Mouse (Mus musculus) c-Kit-positive CD71-negative TER-119-negative erythroid progenitor cells, embryonic 14.5 days (primary cell): ENCODE results near the gene Snrpa.
A peak's percentile ranks its signal among the peaks of the same experiment; 100 is the strongest.

ENCODE experiments used
- DNase-seq: peaks from one replicate; pipeline ENCODE4 v3.0.0-alpha.2; 2013; ENCODE audit warnings: low read depth

Gene Snrpa

DNA sequence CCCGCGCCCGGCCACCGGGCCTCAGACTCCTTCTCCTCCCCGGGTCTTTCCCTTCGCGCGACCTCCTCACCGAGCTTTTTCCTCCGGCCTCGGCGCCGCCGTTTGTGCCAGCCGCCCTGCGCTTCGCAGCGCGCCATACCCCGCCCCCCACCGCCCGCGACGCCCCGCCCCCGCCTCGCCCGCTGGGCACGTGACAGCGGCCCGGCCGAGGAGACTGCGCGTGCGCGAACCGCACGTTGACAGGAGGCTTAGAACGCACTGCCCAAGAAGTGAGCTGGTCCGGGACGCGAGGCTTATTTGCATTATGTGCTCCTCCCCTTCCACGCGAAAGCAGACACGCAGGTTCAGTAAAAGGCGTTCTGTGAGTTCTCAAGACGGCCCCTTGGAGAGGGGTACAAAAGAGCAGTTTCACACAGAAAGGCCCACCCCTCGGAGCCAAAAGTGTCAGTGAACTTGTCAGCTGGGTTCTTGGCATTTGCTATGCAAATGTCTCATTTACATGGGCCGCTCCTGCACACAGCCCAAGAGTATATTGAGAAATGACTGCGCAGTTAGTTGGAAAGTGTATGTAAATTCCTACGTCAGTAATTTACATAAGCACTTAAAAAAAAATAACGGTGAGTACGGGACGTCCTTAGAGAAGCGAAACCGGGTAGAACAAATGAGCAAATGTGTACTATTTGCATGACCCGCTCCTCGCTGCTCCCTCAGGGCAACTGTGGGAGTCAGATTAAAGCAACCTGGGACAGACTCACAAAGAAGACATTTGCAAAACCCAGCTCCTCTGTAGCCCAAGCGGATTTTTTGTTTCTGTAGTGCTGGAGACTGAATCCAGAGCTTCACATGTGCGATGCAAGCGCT is 29.2 kb downstream of the Snrpa start, which contains the start of gene Egln2:
Gene Egln2 (minus strand): TSS at position 189 of the 861 bp plus-strand sequence.
- peak; percentile 88 for DNase-seq

DNA sequence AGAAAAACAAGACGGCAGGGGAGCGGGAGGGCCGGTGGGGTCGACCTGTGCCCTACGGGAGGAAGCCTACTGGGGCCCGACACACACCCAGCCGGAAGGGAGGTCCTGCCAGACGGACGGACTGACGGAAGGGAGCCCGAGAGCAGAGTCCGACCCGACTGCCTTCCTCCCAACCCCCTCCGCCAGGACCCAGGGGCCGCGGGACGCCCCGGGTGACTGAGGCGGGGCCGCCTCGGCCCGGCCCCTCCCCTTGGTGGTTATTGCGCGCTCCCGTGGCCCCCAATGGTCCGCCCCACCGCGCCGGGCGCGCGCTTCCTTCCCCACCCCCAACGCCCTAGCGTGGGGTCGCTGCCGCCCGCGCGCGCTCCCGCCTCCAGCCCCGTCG is 29.9 kb downstream of the Snrpa start:
- peak; percentile 58 for DNase-seq

DNA sequence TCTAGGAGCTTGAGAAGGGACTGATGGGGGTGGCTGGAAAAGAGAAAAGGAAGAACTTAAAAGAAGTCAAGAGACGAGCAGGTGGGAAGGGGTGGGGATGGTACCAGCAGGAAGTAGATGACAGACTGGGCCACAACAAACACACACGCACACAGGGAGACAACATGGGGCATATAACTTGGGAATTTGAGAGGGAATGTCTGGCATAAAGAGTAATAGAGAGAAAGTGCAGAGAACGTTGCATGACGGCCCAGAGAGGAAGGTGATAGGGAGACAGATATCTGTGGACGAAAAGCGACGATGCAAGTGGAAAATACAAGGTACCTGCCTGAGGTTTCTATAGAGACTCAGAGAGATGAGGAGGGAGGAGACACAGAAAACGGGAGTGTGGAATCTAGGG is 30.4 kb downstream of the Snrpa start:
- DNase-seq, result no peak

DNA sequence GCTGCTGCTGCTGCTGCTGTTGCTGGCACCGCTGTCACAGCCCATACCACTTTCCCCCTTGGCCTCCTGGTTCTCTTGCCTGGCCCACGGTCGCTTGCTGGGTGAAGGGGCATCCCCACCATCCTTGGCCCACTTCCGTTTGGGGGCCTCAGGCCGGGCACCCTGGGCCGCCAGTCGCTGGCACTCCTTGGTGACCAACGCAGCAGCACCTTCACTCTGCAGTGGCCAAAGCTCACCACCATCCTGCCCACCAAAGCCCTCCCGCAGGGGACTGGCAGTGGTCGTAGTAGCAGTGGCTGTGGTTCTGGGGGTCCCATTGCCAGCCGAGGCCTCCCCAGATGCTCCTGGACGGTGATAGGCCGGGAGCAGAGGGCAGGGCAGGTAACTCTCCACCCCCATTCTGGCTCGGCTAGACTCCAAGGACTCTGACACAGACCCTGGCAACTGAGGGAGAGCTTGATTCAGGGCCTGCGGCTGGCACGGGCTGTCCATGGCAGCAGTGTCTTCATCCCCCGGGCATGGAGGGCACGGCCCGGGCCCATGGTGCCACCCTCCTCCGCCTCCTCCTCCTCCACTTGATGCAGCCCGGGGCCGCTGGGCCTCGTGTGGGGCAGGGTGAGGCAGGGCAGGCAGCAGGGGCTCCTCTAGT is 30.9 kb downstream of the Snrpa start:
- no peak for DNase-seq

DNA sequence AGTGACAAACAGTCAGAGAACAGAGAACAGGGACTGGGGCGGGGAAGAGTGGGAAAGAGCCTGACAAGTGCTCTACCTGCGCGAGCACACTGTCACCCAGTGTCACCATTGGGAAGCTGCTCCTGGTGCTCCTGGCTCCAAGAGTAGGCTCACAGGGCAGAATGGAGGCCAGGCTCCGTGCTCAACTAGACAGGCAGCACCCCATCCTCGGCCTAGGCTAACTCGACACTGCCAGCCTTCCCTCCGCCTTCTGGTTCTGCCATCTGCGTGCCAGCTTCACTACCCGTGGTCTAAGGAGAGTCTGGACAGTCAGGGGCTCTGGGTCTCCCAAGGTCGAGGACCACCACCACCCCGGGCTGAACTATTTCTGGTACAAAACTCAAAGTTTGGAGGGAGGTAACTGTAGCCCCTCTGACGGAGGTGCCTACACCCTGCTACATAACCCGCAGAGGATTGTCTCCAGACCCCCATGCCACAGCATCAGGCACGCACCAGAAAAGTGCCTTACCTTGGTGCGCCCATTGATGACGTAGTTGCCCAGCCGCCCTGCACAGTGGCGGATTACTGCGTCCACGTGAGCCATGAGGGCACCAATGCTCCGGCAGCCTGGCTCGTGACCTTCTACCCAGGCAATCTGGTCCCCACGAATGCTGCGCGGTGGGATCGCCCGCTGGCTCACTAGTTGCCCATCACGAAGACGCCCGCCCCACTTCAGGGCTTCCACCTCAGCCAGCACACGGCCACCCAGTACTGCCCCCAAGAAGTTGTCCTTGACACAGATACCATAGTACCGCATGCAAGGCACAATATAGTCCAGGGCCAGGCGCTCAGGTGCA is 31.7 kb downstream of the Snrpa start:
- DNase-seq, result no peak

DNA sequence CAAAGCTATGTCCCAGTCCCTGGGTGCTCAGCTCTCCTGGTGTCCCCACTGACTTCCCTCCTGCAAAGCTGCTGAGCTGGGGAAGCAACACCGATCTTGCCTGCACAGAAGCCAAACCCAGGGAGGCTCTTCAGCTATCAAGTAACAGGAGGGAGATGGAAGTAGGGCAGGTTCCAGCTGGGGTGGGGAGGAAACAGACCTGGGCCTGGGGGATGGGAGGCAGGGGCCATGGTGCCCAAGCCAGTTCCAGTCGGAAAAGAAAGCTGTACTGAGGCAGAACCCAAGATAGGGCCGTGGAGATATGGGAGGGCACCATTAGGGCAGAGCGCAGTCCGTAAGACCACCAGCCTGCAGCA is 32.6 kb downstream of the Snrpa start:
- no peak for DNase-seq

DNA sequence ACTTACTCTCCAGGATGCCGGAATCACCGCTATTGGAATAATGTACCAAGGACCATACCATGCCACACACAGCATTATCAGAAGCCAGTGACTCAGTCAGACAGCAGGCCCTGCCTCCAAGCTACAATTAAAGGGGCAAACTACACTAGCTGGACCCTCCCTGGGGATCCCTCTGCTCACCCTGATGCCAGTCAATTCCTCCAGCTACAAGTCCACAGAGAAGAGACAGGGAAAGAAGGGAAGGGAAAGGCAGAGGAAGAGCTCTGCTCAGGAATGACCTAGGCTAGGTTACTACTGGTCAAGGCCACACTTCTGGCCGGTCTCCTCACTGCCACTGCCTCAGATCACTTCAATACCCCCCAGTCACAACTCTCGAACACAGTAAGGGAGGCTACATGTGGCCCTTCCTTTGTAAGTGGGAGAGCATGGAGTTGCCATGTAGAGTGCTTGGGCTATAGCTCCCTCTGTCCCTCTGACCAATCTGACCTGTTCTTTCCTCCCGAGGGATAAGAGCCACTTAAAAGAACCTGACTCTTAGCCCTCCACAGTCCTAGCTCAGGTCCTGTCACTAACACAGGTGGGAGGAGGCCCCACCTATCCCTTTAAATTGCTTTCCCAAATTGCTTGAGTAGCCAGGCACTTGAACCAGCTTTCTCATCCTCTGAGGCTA is 33.2 kb downstream of the Snrpa start:
- DNase-seq, result no peak

DNA sequence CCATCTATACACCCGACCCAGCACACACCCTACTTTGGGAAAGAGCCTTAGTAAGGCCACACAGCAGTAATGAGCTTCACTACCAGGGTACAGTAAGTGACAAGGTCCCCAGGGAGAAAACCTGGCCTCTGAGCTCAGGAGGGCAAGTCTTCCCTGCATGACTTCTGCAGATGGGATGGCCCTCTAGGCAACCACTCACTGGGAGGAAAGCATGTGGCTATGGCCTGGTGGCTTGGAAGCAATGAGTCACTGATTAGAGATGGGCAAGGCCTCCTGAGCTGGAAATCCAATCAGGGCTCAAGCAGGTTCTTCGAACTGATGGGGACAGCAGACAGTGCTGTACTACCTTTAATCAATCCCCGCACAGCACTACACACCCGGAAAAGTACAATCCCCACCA is 34.3 kb downstream of the Snrpa start:
- DNase-seq, result no peak

DNA sequence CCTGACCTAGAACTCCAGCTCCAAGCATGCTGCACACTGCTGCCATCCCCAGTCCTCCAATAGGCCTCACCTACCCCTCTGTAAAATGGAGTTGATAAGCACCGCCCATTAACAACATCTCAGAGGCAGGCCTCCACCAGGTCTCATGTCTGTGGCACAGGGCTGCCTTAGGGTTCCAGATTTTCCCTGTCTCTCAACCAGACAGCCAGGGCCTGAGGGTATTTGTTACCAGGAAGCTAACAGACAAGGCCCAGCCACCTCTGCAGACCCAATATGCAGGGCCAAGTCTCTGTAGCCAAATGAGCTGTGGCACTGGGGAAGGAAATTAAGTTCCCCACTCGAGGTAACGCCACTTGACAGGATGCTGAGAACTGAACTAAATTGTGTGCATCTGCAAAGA is 35.1 kb downstream of the Snrpa start:
- no peak for DNase-seq

DNA sequence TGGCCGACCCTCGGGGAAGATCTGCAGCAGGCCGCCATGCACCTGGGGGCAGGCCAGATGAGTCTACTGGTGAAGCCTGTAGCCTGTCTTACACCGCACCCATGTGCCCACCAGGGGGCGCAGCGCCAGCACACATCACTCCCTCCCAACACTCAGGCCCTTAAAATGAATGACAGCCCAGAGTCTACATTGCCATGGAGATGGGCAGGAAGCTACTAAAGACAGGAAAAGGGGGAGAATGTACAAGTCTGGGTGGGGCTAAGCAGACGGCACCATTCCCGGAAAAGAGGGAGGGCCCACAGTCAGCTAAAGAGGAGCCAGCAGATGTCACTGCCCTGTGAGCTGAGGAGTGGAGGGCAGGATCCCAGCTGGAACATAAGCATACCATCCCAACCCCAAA is 36.2 kb downstream of the Snrpa start:
- DNase-seq, result peak; percentile 66

DNA sequence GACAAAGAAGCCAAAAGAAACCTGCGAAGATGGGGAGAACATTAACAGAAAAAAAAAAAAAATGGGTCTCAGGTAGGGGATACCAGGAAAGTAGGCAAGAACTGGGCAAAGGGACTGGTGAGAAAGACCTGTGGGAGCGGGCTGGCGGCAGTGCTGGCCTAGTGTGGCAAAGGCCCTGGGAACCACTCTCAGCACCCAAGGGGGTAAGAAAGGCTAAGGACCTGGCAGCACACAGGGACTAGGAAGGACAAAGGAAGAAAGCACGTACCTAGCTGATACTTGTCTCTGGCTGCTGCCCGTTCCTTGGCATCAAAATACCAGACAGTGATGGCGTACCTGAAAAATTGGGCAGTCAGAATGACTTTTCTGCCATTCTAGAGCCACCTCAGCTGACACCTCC is 36.8 kb downstream of the Snrpa start:
- DNase-seq, result no peak

DNA sequence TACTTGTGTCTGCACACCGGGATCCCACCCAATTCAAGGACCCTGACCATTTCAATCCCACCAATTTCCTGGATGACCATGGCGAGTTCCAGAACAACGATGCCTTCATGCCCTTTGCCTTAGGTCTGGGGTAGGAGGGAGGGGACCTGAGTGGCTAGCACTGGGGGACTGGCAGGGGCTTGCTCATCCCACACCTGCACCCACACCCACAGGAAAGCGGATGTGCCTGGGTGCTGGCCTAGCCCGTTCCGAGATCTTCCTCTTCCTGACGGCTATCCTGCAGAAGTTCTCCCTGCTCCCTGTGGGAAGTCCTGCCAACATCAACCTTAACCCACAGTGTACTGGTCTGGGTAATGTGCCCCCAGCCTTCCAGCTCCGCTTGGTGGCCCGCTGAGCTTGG is 37.9 kb downstream of the Snrpa start:
- no peak for DNase-seq

DNA sequence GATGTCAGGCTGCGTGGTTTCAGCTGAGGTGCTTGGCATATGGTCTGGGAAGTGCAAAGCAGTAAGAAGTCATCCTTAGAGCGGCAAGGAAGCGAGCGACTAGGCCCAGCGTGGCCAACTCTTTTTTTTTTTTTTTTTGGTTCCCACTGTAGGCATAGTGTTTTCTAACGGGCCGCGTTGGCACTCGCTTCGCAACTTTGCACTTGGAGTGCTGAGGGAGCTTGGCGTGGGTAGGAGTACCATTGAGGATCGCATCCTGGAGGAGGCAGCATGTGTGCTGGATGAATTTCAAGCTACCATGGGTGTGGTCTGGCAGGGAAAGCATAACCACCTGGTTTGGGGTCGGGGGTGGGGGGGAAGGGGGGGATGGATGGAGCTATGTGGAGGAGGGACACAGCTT is 40.1 kb downstream of the Snrpa start:
- no peak for DNase-seq

DNA sequence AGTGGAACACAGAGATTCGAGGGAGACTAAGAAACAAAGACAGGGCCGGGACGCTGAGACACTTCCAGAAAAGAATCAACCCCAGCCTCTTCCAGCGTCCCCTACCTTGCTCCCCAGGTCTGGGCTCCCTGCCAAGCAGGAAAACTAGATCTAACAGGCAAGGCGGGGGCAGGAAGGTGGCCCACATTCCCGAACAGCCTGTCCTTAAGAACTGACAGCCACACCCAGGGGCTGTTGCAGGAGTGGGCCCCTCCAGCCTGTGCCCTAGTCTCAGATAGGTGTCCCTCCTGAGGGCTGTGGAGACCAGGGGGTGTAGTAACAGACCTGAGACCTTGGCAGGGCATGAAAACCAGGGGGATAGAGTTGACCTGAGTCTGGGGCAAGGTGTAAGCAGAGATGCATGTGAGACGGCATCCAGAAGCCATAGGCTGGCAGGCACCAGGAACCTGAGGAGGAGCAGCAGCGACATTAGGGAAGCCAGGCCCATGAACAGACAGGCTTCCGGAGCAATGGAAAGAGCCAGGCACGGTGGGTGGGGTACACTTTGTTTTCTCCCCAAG is 42.8 kb downstream of the Snrpa start, which contains the start of gene Cyp2t4:
Gene Cyp2t4 (plus strand): TSS at position 510 of the 560 bp plus-strand sequence.
- DNase-seq, result no peak
